Mouse (Mus musculus): Measurements from ENCODE around the gene Gm17324.

DNA sequence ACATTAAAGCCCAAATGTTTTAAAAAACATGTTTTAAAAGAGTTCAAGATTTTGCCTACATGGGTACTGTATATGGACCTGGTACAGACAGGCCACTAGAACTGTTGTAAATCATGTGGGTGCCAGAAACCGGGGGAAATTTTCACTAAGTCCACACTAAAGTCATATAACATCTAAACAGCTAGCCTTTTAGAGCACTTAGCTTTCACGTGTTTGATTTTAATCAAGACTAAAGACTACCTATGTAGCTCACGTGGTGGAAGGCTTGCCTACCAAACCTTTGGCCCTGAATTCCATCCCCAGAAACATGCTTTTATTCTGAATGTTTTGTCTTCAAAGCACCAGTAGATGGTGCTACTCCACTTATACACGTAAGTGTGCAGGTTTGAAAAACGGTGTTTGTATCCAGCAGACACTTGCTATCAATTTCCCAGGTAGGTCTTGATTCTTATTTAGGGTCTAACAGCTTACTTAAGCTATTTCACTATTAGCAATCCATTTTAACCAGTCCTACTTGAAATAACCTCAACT is 28.5 kb upstream of the Gm17324 start:
- TF ChIP-seq CEBPB (IDR thresholded peaks at IDR 0.05; ENCODE audit: low read depth) (no peak), USF1 (IDR thresholded peaks at IDR 0.05; ENCODE audit: low read depth) (peak; percentile 31), CTCF (IDR thresholded peaks at IDR 0.05; ENCODE audit: control insufficient read depth, insufficient read depth, insufficient read length) (no peak), FOSL1 (IDR thresholded peaks at IDR 0.05; ENCODE audit: insufficient read depth, low read length, poor library complexity, severe bottlenecking) (no peak)
